Mouse (Mus musculus) stomach, embryonic 14.5 days (tissue): ENCODE measurements around the gene Leo1. TPM values are rescaled to one million over a fixed set of nuclear protein-coding genes. Genes with fewer than 3 reads are reported as not detected.

Source experiments
- ATAC-seq: fragments of 200-750 bp; cut with Nextera tagmentation; 2 replicates; pipeline ENCODE4 v1.8.0; 2017; ENCODE audit warnings: low read depth, moderate TSS enrichment; ENCODE audit not compliant: insufficient number of reproducible peaks, insufficient read depth, low FRiP score
- H3K27ac ChIP-seq: fragments of 300-500 bp; sonication (generic); 2 replicates; pipeline ENCODE4 v1.5.1; 2014; ENCODE audit warnings: mild to moderate bottlenecking, low read length, moderate library complexity, mixed read lengths
- H3K27me3 ChIP-seq: fragments of 300-500 bp; sonication (generic); 2 replicates; pipeline ENCODE4 v1.6.1; 2014; ENCODE audit warnings: low read length, control low read depth, mixed read lengths; ENCODE audit not compliant: control insufficient read depth, insufficient read depth
- H3K36me3 ChIP-seq: fragments of 300-500 bp; sonication (generic); 2 replicates; pipeline ENCODE4 v1.6.1; 2014; ENCODE audit warnings: mild to moderate bottlenecking, control low read depth, low read length, moderate library complexity, mixed read lengths; ENCODE audit not compliant: control insufficient read depth, insufficient read depth
- H3K4me1 ChIP-seq: fragments of 300-500 bp; sonication (generic); 2 replicates; pipeline ENCODE4 v1.6.1; 2014; ENCODE audit warnings: low read length, control low read depth, mixed read lengths; ENCODE audit not compliant: control insufficient read depth, insufficient read depth
- H3K4me2 ChIP-seq: fragments of 300-500 bp; sonication (generic); replicated peaks from 2 replicates; pipeline ENCODE4 v1.6.1; 2014; ENCODE audit warnings: low read depth, low read length, control low read depth
- H3K4me3 ChIP-seq: fragments of 300-500 bp; sonication (generic); 2 replicates; pipeline ENCODE4 v1.5.1; 2014; ENCODE audit warnings: low read depth, low read length, control low read depth
- H3K9ac ChIP-seq: fragments of 300-500 bp; sonication (generic); replicated peaks from 2 replicates; pipeline ENCODE4 v1.6.1; 2014; ENCODE audit warnings: low read depth, mild to moderate bottlenecking, control low read depth, low read length, moderate library complexity, mixed read lengths
- H3K9me3 ChIP-seq: fragments of 300-500 bp; sonication (generic); 2 replicates; pipeline ENCODE4 v1.6.1; 2016; ENCODE audit warnings: low read depth, low read length, control low read depth; ENCODE audit not compliant: control insufficient read depth
- WGBS: fragments of 180-500 bp; shearing (Covaris S2); extraction: QIAGEN DNeasy Blood & Tissue Kit; methylation state at CpG from one replicate; pipeline ENCODE4 v1.1.7; 2014; 5-methylcytosine and 5-hydroxymethylcytosine counted together
- polyA plus RNA-seq: library from polyadenylated mRNA; unstranded; fragments of >200 nt; fragmentation: Nextera tagmentation; extraction: Ambion mirVana; gene quantifications from 2 replicates; pipeline ENCODE4 v1.2.1, GENCODE M21; 2014

Gene Leo1
- polyA plus RNA-seq, 1 experiment from 2014 or later: 39.6 TPM

- Histone ChIP-seq H3K36me3 (no peaks in the 10 kb centered on the region), H3K4me1 (no peaks in the 10 kb centered on the region), H3K9ac (no peak overlapping the region), H3K9me3 (no peaks in the 10 kb centered on the region), H3K27me3 (no peaks in the 10 kb centered on the region), H3K4me3 (no peak overlapping the region), H3K27ac (no peak overlapping the region), H3K4me2 (no peak overlapping the region)
- no peak for ATAC-seq
- 90% methylated on average over 3 of the region's 3 CpGs for WGBS
Measured at GRCm38 (mm10) chr9:75422251-75422691, 19.1 kb upstream of the Leo1 start.

DNA sequence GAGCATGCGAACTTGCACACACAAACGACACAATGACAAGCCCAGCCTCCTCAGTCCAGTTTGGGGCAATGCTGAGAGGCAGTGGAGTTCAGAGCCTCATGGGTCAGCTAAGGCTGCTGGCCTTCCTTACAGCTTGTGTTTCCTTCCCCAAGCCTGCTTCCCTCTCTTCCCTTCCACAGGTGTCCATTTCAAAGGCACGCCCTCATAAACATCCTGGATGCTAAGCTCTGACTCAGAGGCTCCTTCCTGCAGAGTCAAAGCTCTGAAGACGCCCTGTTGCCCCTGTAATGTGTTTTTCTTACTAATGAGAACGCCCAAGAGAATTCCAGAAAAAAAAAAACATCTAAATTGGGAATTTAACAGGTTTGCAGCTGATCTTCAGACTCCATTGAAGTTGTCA lies 17.6 kb upstream of the Leo1 start:
- WGBS: 68% methylated on average over 5 of the region's 5 CpGs
- no peak overlapping the region for H3K9ac ChIP-seq
- H3K36me3 ChIP-seq: no peaks in the 10 kb centered on the region
- H3K4me2 ChIP-seq: no peak overlapping the region
- no peaks in the 10 kb centered on the region for H3K9me3 ChIP-seq
- H3K27me3 ChIP-seq: no peaks in the 10 kb centered on the region
- no peaks in the 10 kb centered on the region for H3K4me1 ChIP-seq
- no peak overlapping the region for H3K27ac ChIP-seq
- H3K4me3 ChIP-seq: no peak overlapping the region
- no peak for ATAC-seq

- H3K4me3 ChIP-seq: no peak overlapping the region
- 53% methylated on average over 6 of the region's 6 CpGs for WGBS
- H3K27ac ChIP-seq: no peak overlapping the region
- ATAC-seq: no peak
- no peaks in the 10 kb centered on the region for H3K36me3 ChIP-seq
- H3K9ac ChIP-seq: no peak overlapping the region
- H3K27me3 ChIP-seq: no peaks in the 10 kb centered on the region
- no peaks in the 10 kb centered on the region for H3K4me1 ChIP-seq
- H3K4me2 ChIP-seq: no peak overlapping the region
- no peaks in the 10 kb centered on the region for H3K9me3 ChIP-seq
Measured at GRCm38 (mm10) chr9:75424358-75425150, 16.8 kb upstream of the Leo1 start.

- Histone ChIP-seq H3K9me3 (no peaks in the 10 kb centered on the region), H3K27me3 (no peaks in the 10 kb centered on the region), H3K4me3 (no peak overlapping the region), H3K27ac (no peak overlapping the region), H3K9ac (no peak overlapping the region), H3K36me3 (no peaks in the 10 kb centered on the region), H3K4me1 (no peaks in the 10 kb centered on the region), H3K4me2 (no peak overlapping the region)
- no peak for ATAC-seq
- 70% methylated on average over 7 of the region's 7 CpGs for WGBS
Measured at GRCm38 (mm10) chr9:75425796-75426391, 15.4 kb upstream of the Leo1 start.

DNA sequence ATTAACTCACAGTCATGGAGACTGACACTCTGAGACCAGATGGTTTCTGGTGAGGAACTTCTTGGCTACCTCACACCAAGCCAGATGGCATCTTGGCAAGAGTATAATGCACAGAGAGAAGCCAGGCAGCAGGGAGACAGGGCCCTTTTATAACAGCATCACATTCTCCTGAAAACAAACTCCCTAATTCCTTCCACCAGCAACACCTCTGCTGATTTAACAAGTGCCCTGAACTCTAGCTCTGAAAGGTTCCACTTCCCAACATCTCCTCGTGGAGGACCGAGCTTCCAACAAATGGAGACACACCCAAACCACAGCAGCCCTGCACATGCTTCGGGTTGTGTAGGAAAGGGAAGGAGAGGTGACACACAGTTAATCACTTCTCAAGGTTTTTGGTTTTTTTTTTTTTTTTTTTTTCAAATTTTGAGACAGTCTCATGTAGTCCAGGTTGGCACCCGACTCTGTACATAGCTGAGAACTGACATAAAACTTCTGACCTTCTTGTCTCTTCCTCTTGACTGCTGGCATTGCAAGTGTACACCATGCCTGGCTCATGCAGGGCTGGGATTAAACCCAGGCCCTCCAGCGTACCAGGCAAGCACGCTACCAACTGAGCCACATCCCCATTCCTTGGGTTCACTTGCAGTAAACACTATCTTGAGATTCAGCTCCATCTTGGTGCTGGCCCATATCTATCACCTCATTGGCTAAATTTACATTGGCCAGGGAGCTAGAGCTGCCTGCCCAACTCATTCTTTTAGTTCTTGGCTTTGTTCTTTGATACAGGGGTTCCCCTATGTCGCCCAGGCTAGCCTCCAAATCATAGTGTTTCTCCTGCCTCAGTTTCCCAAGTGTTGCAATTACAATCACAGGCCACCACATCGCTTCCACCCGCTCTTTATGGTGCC lies 13.7 kb upstream of the Leo1 start:
- no peak overlapping the region for H3K27ac ChIP-seq
- no peak for ATAC-seq
- WGBS: 74% methylated on average over 9 of the region's 9 CpGs
- no peaks in the 10 kb centered on the region for H3K9me3 ChIP-seq
- no peak overlapping the region for H3K4me2 ChIP-seq
- no peaks in the 10 kb centered on the region for H3K36me3 ChIP-seq
- no peaks in the 10 kb centered on the region for H3K27me3 ChIP-seq
- H3K4me1 ChIP-seq: no peaks in the 10 kb centered on the region
- H3K4me3 ChIP-seq: no peak overlapping the region
- H3K9ac ChIP-seq: no peak overlapping the region

GRCm38 (mm10) chr9:75428274-75428600 lies 13.1 kb upstream of the Leo1 start:
- Histone ChIP-seq H3K27ac (no peak overlapping the region), H3K4me1 (no peaks in the 10 kb centered on the region), H3K9ac (no peak overlapping the region), H3K4me3 (no peak overlapping the region), H3K27me3 (no peaks in the 10 kb centered on the region), H3K9me3 (no peaks in the 10 kb centered on the region), H3K36me3 (no peaks in the 10 kb centered on the region), H3K4me2 (no peak overlapping the region)
- ATAC-seq: no peak
- WGBS: 65% methylated on average over 2 of the region's 2 CpGs

DNA sequence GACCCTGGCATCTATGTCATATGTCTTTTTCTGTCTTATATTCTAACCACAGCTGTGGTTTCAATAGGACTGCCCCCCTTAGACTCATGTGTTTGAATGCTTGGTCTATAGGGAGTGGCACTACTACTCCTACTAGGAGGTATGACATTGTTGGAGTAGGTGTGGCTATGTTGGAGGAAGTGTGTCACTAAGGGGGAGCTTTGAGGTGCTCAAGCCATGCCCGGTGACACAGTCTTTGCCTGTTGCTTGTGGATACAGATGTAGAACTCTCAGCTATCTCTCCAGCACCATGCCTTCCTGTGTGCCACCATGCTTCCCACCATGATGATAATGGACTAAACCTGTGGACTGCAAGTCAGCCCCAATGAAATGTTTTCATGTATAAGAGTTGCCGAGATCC lies 12.3 kb upstream of the Leo1 start:
- Histone ChIP-seq H3K4me3 (no peak overlapping the region), H3K9me3 (no peaks in the 10 kb centered on the region), H3K27me3 (no peaks in the 10 kb centered on the region), H3K27ac (no peak overlapping the region), H3K4me1 (no peaks in the 10 kb centered on the region), H3K36me3 (no peaks in the 10 kb centered on the region), H3K4me2 (no peak overlapping the region), H3K9ac (no peak overlapping the region)
- no peak for ATAC-seq
- WGBS: 94% methylated on average over 2 of the region's 2 CpGs

- WGBS: 85% methylated on average over 1 of the region's 1 CpGs
Measured at GRCm38 (mm10) chr9:75429657-75430056, 11.7 kb upstream of the Leo1 start.

More at GRCm38 (mm10) chr9:75429657-75430056, 11.7 kb upstream of the Leo1 start:
- H3K4me3 ChIP-seq: no peak overlapping the region
- no peak overlapping the region for H3K4me2 ChIP-seq
- ATAC-seq: no peak
- no peak overlapping the region for H3K9ac ChIP-seq
- H3K4me1 ChIP-seq: no peaks in the 10 kb centered on the region
- H3K27me3 ChIP-seq: no peaks in the 10 kb centered on the region
- no peaks in the 10 kb centered on the region for H3K36me3 ChIP-seq
- no peaks in the 10 kb centered on the region for H3K9me3 ChIP-seq
- no peak overlapping the region for H3K27ac ChIP-seq
